Mouse (Mus musculus): ENCODE data around the gene Gm49358.

GRCm38 (mm10) chr10:86730823-86731499 lies 32.8 kb upstream of the Gm49358 start:
- TF ChIP-seq POLR2A (IDR thresholded peaks at IDR 0.05; ENCODE audit: low read depth, low read length) (no peak), CTCF (conservative IDR thresholded peaks at IDR 0.05; ENCODE audit: insufficient read depth, insufficient read length, low read depth, low read length) (peak; percentile 84)
